Mouse (Mus musculus) embryonic facial prominence, embryonic 11.5 days (tissue): Measurements from ENCODE around the gene Mre11a. TPM values are rescaled to one million over a fixed set of nuclear protein-coding genes. Genes with fewer than 3 reads are reported as not detected.

Experiments
- ATAC-seq: fragments of 200-750 bp; cut with Nextera tagmentation; replicated peaks from 2 replicates; pipeline ENCODE4 v1.8.0; 2017; ENCODE audit warnings: low read depth; ENCODE audit not compliant: insufficient number of reproducible peaks, low FRiP score, low TSS enrichment
- DNase-seq: peaks from one replicate; pipeline ENCODE4 v3.0.0-alpha.2; 2015; ENCODE audit warnings: low spot score
- H3K27ac ChIP-seq: fragments of 300-500 bp; sonication (generic); replicated peaks from 2 replicates; pipeline ENCODE4 v1.5.1; 2014; ENCODE audit warnings: mild to moderate bottlenecking, low read depth, low read length, control low read depth
- H3K27me3 ChIP-seq: fragments of 300-500 bp; sonication (generic); 2 replicates; pipeline ENCODE4 v1.6.1; 2014; ENCODE audit warnings: mild to moderate bottlenecking, low read length, moderate library complexity, mixed read lengths; ENCODE audit not compliant: control insufficient read depth, insufficient read depth
- H3K36me3 ChIP-seq: fragments of 300-500 bp; sonication (generic); replicated peaks from 2 replicates; pipeline ENCODE4 v1.6.1; 2014; ENCODE audit warnings: low read depth, mild to moderate bottlenecking, low read length, moderate library complexity, mixed read lengths; ENCODE audit not compliant: control insufficient read depth, insufficient read depth
- H3K4me1 ChIP-seq: fragments of 300-500 bp; sonication (generic); 2 replicates; pipeline ENCODE4 v1.6.1; 2014; ENCODE audit warnings: low read length, mixed read lengths; ENCODE audit not compliant: control insufficient read depth, insufficient read depth
- H3K4me2 ChIP-seq: fragments of 300-500 bp; sonication (generic); 2 replicates; pipeline ENCODE4 v1.6.1; 2014; ENCODE audit warnings: low read depth, mild to moderate bottlenecking, control low read depth, low read length, moderate library complexity
- H3K4me3 ChIP-seq: fragments of 300-500 bp; sonication (generic); 2 replicates; pipeline ENCODE4 v1.5.1; 2014; ENCODE audit warnings: low read depth, low read length, control low read depth
- H3K9ac ChIP-seq: fragments of 300-500 bp; sonication (generic); replicated peaks from 2 replicates; pipeline ENCODE4 v1.6.1; 2014; ENCODE audit warnings: mild to moderate bottlenecking, control low read depth, low read length
- H3K9me3 ChIP-seq: fragments of 300-500 bp; sonication (generic); replicated peaks from 2 replicates; pipeline ENCODE4 v1.6.1; 2016; ENCODE audit warnings: mild to moderate bottlenecking, low read length, inconsistent platforms, mixed read lengths; ENCODE audit not compliant: control insufficient read depth
- WGBS: fragments of 180-500 bp; shearing (Covaris S2); extraction: QIAGEN DNeasy Blood & Tissue Kit; methylation state at CpG from one replicate; pipeline ENCODE4 v1.1.7; 2014; 5-methylcytosine and 5-hydroxymethylcytosine counted together
- polyA plus RNA-seq: library from polyadenylated mRNA; unstranded; fragments of >200 nt; fragmentation: Nextera tagmentation; extraction: Ambion mirVana; gene quantifications from 2 replicates; pipeline ENCODE4 v1.2.1, GENCODE M21; 2014

Mre11a gene
- 33.0 and 39.2 TPM in 2 replicates for polyA plus RNA-seq

GRCm38 (mm10) chr9:14784039-14785002 is at the start of gene Mre11a, which contains the start of gene Ankrd49:
Mre11a (plus strand) TSS chr9:14784654.
Ankrd49 (minus strand) TSS chr9:14784856.
- peak; percentile 99 for DNase-seq
- H3K27me3 ChIP-seq = no peaks in the 10 kb centered on the region
- peak within 1 kb of the TSS; percentile 46 for H3K4me2 ChIP-seq
- peaks cover 3% of the 10 kb centered on the region for H3K36me3 ChIP-seq
- peak; percentile 99 for ATAC-seq
- under 1% methylated on average over 62 of the region's 62 CpGs for WGBS
- peak within 1 kb of the TSS; percentile 76 for H3K9ac ChIP-seq
- H3K27ac ChIP-seq = peak within 1 kb of the TSS; percentile 72
- H3K4me3 ChIP-seq = peak within 1 kb of the TSS; percentile 58
- no peaks in the 10 kb centered on the region for H3K9me3 ChIP-seq
- no peaks in the 10 kb centered on the region for H3K4me1 ChIP-seq

- no peaks in the 10 kb centered on the region for H3K36me3 ChIP-seq
- no peak overlapping the region for H3K27ac ChIP-seq
- H3K4me1 ChIP-seq = no peaks in the 10 kb centered on the region; the same call in 1 of the 2 replicates
- no peaks in the 10 kb centered on the region for H3K9me3 ChIP-seq
- ATAC-seq (no peak), DNase-seq (no peak)
- H3K4me2 ChIP-seq = no peak overlapping the region
- H3K9ac ChIP-seq = no peak overlapping the region
- H3K27me3 ChIP-seq = no peaks in the 10 kb centered on the region
- WGBS = 78% methylated on average over 4 of the region's 4 CpGs
- H3K4me3 ChIP-seq = no peak overlapping the region
Measured at GRCm38 (mm10) chr9:14739498-14740150, 44.8 kb upstream of the Mre11a start.

GRCm38 (mm10) chr9:14740151-14740924 is 44.1 kb upstream of the Mre11a start, which contains the start of gene Piwil4:
Piwil4 (minus strand) TSS chr9:14740733.
- H3K4me2 ChIP-seq = no peak within 1 kb of the TSS
- 87% methylated on average over 19 of the region's 19 CpGs for WGBS
- no peaks in the 10 kb centered on the region for H3K27me3 ChIP-seq

GRCm38 (mm10) chr9:14750901-14751502 is 33.5 kb upstream of the Mre11a start:
- ATAC-seq (peak; percentile 44; the same call in 1 of the 2 replicates), DNase-seq (no peak)
- Histone ChIP-seq H3K4me1 (peaks cover 3% of the 10 kb centered on the region; the same call in 1 of the 2 replicates), H3K9ac (peak overlapping the region; percentile 72), H3K4me2 (peak overlapping the region; percentile 98), H3K36me3 (no peaks in the 10 kb centered on the region), H3K9me3 (no peaks in the 10 kb centered on the region), H3K4me3 (peak overlapping the region; percentile 57), H3K27me3 (no peaks in the 10 kb centered on the region; the same call in 1 of the 2 replicates), H3K27ac (no peak overlapping the region)
- WGBS = 58% methylated on average over 42 of the region's 42 CpGs

More at GRCm38 (mm10) chr9:14740151-14740924, 44.1 kb upstream of the Mre11a start, which contains the start of gene Piwil4:
- Histone ChIP-seq H3K9ac (no peak within 1 kb of the TSS), H3K9me3 (no peaks in the 10 kb centered on the region), H3K27ac (no peak within 1 kb of the TSS), H3K4me3 (no peak within 1 kb of the TSS), H3K36me3 (no peaks in the 10 kb centered on the region), H3K4me1 (no peaks in the 10 kb centered on the region)
- ATAC-seq (no peak), DNase-seq (no peak)

- peak overlapping the region; percentile 72 for H3K9ac ChIP-seq
- DNase-seq = peak; percentile 45
- H3K27ac ChIP-seq = 0 out of 2 replicates have a peak overlapping the region, but pooled peaks have one; percentile 20
Measured at GRCm38 (mm10) chr9:14751503-14752000, 32.9 kb upstream of the Mre11a start.

GRCm38 (mm10) chr9:14752001-14752522 is 32.4 kb upstream of the Mre11a start, which contains the start of gene Fut4:
Fut4 (minus strand) TSS chr9:14752393.
- Histone ChIP-seq H3K4me3 (peak within 1 kb of the TSS; percentile 57), H3K9ac (peak within 1 kb of the TSS; percentile 72), H3K9me3 (no peaks in the 10 kb centered on the region), H3K4me2 (peak within 1 kb of the TSS; percentile 98), H3K27ac (peak within 1 kb of the TSS; percentile 20; the same call in 1 of the 2 replicates), H3K4me1 (peaks cover 3% of the 10 kb centered on the region; the same call in 1 of the 2 replicates), H3K36me3 (no peaks in the 10 kb centered on the region), H3K27me3 (no peaks in the 10 kb centered on the region; the same call in 1 of the 2 replicates)
- ATAC-seq = peak; percentile 80
- 0% methylated on average over 27 of the region's 28 CpGs for WGBS
- peak; percentile 68 for DNase-seq

More at GRCm38 (mm10) chr9:14751503-14752000, 32.9 kb upstream of the Mre11a start:
- peak overlapping the region; percentile 98 for H3K4me2 ChIP-seq
- H3K27me3 ChIP-seq = no peaks in the 10 kb centered on the region; the same call in 1 of the 2 replicates
- H3K36me3 ChIP-seq = no peaks in the 10 kb centered on the region
- peak overlapping the region; percentile 57 for H3K4me3 ChIP-seq
- ATAC-seq = peak; percentile 75
- peaks cover 3% of the 10 kb centered on the region; the same call in 1 of the 2 replicates for H3K4me1 ChIP-seq
- 0% methylated on average over 34 of the region's 50 CpGs for WGBS
- no peaks in the 10 kb centered on the region for H3K9me3 ChIP-seq
